Mouse (Mus musculus): Measurements from ENCODE around the gene Lrp5. TPM values are rescaled to one million over a fixed set of nuclear protein-coding genes. Genes with fewer than 3 reads are reported as not detected.

The Lrp5 gene
- polyA plus RNA-seq, 1 experiment from 2014 or later, result 5.2 TPM

DNA sequence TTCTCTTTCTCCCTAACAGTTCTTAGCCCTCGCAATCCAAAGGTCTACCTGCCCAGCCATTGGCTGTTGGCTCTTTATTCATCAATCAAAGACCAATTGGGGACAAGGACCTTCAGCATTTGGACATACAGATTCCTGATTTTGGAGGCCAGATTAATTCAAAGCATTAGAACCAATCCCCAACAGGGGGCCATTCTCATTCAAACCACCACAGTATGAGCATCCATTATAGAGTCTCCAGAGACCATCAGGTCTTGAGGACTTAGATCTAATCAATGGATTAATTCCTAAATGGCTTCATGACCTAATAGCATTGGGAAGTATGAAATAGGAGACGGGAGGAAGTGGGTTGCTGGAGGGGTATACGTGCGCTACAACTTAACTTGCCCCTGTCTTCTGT lies 16.1 kb upstream of the Lrp5 start:
- H3K4me1 ChIP-seq (replicated peaks; ENCODE audit: control insufficient read depth, insufficient read depth, low read length), result peaks cover 3% of the 10 kb centered on the region; the same call in 1 of the 2 replicates
- 81% methylated on average over 4 of the region's 4 CpGs for WGBS
- no peaks in the 10 kb centered on the region for H3K27me3 ChIP-seq (ENCODE audit: control insufficient read depth, insufficient read depth, low read length)
- DNase-seq (ENCODE audit: low spot score), result no peak
- ATAC-seq (replicated peaks; ENCODE audit: low FRiP score), result no peak
- no peak overlapping the region for H3K9ac ChIP-seq (ENCODE audit: low read length)
- no peak overlapping the region for H3K4me2 ChIP-seq (ENCODE audit: low read depth, low read length, severe bottlenecking)
- no peak overlapping the region for H3K27ac ChIP-seq (ENCODE audit: low read depth, low read length)
- no peaks in the 10 kb centered on the region for H3K9me3 ChIP-seq (ENCODE audit: control insufficient read depth, low read length)
- no peak overlapping the region for H3K4me3 ChIP-seq (ENCODE audit: low read depth, low read length)
- no peaks in the 10 kb centered on the region for H3K36me3 ChIP-seq (ENCODE audit: control insufficient read depth, insufficient read depth, low read length)

DNA sequence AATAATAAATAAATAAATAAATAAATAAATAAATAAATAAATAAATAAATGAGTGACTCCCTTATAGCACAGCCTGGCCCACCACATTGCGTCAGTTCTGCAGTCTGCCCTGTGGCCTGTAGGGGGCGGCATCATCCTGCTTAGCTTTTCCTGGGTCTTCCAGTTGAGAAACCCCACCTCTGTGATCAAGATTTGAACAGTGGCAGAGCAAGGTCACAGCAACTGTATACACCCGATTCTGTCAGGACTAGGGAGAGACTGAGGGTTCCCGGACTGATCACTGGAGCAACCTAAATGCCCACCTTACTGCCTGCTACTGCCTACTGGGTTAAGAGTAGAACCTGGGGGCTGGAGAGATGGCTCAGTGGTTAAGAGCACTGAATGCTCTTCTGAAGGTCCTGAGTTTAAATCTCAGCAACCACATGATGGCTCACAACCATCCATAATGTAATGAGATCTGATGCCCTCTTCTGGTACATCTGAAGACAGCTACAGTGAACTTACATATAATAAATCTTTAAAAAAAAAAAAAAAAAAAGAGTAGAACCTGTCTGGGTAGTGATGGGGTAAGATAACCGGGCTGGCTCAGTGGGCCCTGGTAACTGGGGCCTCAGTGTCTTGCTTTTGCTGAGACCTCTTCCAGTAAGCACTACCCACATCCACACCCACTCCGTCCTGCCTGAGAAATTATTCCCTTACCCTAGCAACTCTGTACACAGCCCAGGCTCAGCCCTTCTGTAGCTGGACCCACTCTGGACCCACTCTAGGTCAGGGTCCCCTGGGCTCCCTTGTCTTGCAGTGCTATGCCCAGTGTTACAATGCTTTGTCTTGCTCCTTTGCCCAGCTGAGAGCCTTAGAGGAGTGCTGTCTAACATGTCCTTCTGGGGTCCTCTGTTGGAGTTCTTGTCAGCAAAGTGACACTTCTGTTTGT lies 13.4 kb upstream of the Lrp5 start:
- Histone ChIP-seq H3K36me3 (ENCODE audit: control insufficient read depth, insufficient read depth, low read length) (no peaks in the 10 kb centered on the region), H3K27me3 (ENCODE audit: control insufficient read depth, insufficient read depth, low read length) (no peaks in the 10 kb centered on the region), H3K4me3 (ENCODE audit: low read depth, low read length) (no peak overlapping the region), H3K4me2 (ENCODE audit: low read depth, low read length, severe bottlenecking) (no peak overlapping the region), H3K27ac (ENCODE audit: low read depth, low read length) (no peak overlapping the region), H3K9ac (ENCODE audit: low read length) (no peak overlapping the region), H3K9me3 (ENCODE audit: control insufficient read depth, low read length) (no peaks in the 10 kb centered on the region), H3K4me1 (replicated peaks; ENCODE audit: control insufficient read depth, insufficient read depth, low read length) (no peaks in the 10 kb centered on the region)
- DNase-seq (ENCODE audit: low spot score) (peak; percentile 93), ATAC-seq (replicated peaks; ENCODE audit: low FRiP score) (0 out of 2 replicates have a peak, but pooled peaks have one; percentile 44)
- 40% methylated on average over 6 of the region's 6 CpGs for WGBS

DNA sequence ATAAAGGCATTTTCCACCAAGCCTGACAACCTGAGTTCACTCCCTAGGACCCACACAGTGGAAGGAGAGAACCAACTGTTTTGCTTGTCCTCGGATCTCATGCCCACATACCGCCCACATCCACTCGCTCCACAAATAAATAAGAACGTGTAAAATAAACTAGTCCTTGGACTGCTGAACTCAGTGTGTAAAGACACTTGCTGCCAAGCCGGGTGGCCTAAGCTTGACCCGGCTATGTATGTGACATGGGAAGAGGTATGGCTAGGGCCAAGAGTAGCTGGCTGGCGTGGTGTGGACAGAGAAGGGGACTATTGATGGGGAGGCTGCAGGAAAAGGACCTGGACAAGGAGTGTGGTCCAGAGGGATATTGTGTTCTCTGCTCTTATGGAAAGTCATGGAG lies 11.7 kb upstream of the Lrp5 start:
- DNase-seq (ENCODE audit: low spot score) (no peak), ATAC-seq (replicated peaks; ENCODE audit: low FRiP score) (no peak)
- H3K27me3 ChIP-seq (ENCODE audit: control insufficient read depth, insufficient read depth, low read length), result no peaks in the 10 kb centered on the region
- no peaks in the 10 kb centered on the region for H3K9me3 ChIP-seq (ENCODE audit: control insufficient read depth, low read length)
- H3K27ac ChIP-seq (ENCODE audit: low read depth, low read length), result no peak overlapping the region
- H3K4me2 ChIP-seq (ENCODE audit: low read depth, low read length, severe bottlenecking), result no peak overlapping the region
- H3K9ac ChIP-seq (ENCODE audit: low read length), result no peak overlapping the region
- H3K36me3 ChIP-seq (ENCODE audit: control insufficient read depth, insufficient read depth, low read length), result no peaks in the 10 kb centered on the region
- H3K4me1 ChIP-seq (replicated peaks; ENCODE audit: control insufficient read depth, insufficient read depth, low read length), result no peaks in the 10 kb centered on the region
- 94% methylated on average over 7 of the region's 7 CpGs for WGBS
- no peak overlapping the region for H3K4me3 ChIP-seq (ENCODE audit: low read depth, low read length)

DNA sequence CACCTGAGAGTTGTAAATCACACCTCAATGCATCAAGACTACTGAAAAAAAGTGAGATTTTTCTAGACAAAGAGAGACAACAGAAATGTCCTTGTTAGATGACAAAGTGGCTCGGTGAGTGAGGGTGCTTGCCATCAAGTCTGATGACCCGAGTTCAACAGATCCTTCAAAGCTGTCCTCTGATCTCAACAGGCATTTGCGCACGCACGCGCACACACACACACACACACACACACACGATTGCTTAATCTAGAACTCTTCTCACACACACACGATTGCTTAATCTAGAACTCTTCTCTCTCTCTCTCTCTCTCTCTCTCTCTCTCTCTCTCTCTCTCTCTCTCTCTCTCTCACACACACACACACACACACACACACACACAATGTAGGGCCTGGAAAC lies 9.6 kb upstream of the Lrp5 start:
- ATAC-seq (replicated peaks; ENCODE audit: low FRiP score), result no peak
- H3K9ac ChIP-seq (ENCODE audit: low read length), result no peak overlapping the region
- H3K4me2 ChIP-seq (ENCODE audit: low read depth, low read length, severe bottlenecking), result no peak overlapping the region
- H3K27me3 ChIP-seq (ENCODE audit: control insufficient read depth, insufficient read depth, low read length), result no peaks in the 10 kb centered on the region
- H3K27ac ChIP-seq (ENCODE audit: low read depth, low read length), result no peak overlapping the region
- DNase-seq (ENCODE audit: low spot score), result no peak
- no peaks in the 10 kb centered on the region for H3K9me3 ChIP-seq (ENCODE audit: control insufficient read depth, low read length)
- no peaks in the 10 kb centered on the region for H3K4me1 ChIP-seq (replicated peaks; ENCODE audit: control insufficient read depth, insufficient read depth, low read length)
- WGBS, result 90% methylated on average over 8 of the region's 8 CpGs
- H3K4me3 ChIP-seq (ENCODE audit: low read depth, low read length), result no peak overlapping the region
- no peaks in the 10 kb centered on the region for H3K36me3 ChIP-seq (ENCODE audit: control insufficient read depth, insufficient read depth, low read length)

DNA sequence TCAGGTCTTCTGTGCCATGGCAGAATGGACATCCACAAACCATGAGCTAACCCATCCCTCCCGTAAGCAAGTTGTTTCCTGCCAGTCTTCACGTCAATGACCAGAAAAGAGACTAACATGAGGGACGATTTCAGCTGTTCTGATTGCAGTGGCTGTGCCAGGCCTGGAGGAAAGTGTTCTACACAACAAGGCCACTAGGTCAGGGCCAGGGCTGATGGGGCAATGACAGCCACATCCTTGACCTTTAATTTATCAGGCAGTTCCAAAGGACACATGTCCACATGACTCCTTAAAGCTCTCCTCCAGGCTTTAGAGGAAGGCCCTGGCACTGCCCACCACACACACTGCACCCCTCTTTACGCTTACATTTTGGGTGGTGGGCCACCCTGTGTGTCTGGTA lies 9.1 kb upstream of the Lrp5 start:
- Histone ChIP-seq H3K27ac (ENCODE audit: low read depth, low read length) (no peak overlapping the region), H3K4me3 (ENCODE audit: low read depth, low read length) (no peak overlapping the region), H3K27me3 (ENCODE audit: control insufficient read depth, insufficient read depth, low read length) (no peaks in the 10 kb centered on the region), H3K9me3 (ENCODE audit: control insufficient read depth, low read length) (no peaks in the 10 kb centered on the region), H3K36me3 (ENCODE audit: control insufficient read depth, insufficient read depth, low read length) (no peaks in the 10 kb centered on the region), H3K9ac (ENCODE audit: low read length) (no peak overlapping the region), H3K4me1 (replicated peaks; ENCODE audit: control insufficient read depth, insufficient read depth, low read length) (no peaks in the 10 kb centered on the region), H3K4me2 (ENCODE audit: low read depth, low read length, severe bottlenecking) (no peak overlapping the region)
- DNase-seq (ENCODE audit: low spot score), result no peak
- ATAC-seq (replicated peaks; ENCODE audit: low FRiP score), result no peak
- WGBS, result 88% methylated on average over 4 of the region's 4 CpGs

DNA sequence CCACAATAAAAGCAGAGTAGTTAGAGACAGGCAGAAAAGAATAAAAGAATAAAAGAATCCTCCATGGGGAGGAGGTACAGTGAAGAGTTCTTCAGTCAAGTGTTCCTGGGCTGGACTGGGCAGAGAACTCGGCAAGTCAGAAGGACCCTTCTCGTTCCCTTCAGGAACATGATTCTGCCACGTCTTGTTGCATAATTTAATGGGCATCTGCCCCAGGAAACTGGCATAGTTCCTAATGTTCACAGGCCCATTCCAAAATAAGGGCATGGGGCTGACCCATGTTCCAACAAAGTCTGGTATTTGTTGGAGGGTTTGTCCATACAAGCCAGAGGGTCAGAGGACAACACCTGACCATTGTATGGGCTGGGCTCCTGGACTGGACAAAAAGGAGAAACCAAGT lies 8.6 kb upstream of the Lrp5 start:
- ATAC-seq (replicated peaks; ENCODE audit: low FRiP score) (no peak), DNase-seq (ENCODE audit: low spot score) (no peak)
- H3K36me3 ChIP-seq (ENCODE audit: control insufficient read depth, insufficient read depth, low read length), result no peaks in the 10 kb centered on the region
- H3K4me3 ChIP-seq (ENCODE audit: low read depth, low read length), result no peak overlapping the region
- H3K27me3 ChIP-seq (ENCODE audit: control insufficient read depth, insufficient read depth, low read length), result no peaks in the 10 kb centered on the region
- WGBS, result 82% methylated on average over 3 of the region's 3 CpGs
- no peak overlapping the region for H3K4me2 ChIP-seq (ENCODE audit: low read depth, low read length, severe bottlenecking)
- H3K4me1 ChIP-seq (replicated peaks; ENCODE audit: control insufficient read depth, insufficient read depth, low read length), result no peaks in the 10 kb centered on the region
- no peak overlapping the region for H3K9ac ChIP-seq (ENCODE audit: low read length)
- H3K27ac ChIP-seq (ENCODE audit: low read depth, low read length), result no peak overlapping the region
- H3K9me3 ChIP-seq (ENCODE audit: control insufficient read depth, low read length), result no peaks in the 10 kb centered on the region

DNA sequence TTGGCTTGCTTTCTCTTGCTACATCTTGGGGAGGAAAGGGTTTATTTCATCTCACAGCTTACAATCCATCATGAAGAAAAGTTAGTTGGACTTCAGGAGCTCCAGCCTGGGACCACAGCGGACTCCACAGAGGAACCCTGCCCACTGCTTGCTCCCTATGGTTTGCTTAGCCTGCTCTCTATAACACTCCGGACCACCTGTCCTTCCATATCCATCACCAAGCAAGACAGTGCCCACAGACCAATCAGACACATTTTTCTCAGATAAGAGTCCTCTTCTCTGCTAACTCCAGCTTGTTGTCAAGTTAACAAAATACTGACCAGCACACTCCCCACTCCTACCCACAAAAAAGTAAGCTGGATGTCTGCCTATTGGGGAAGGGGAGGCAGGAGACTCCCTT lies 8.1 kb upstream of the Lrp5 start:
- no peak overlapping the region for H3K9ac ChIP-seq (ENCODE audit: low read length)
- WGBS, result 92% methylated on average over 2 of the region's 2 CpGs
- H3K27me3 ChIP-seq (ENCODE audit: control insufficient read depth, insufficient read depth, low read length), result no peaks in the 10 kb centered on the region
- H3K4me2 ChIP-seq (ENCODE audit: low read depth, low read length, severe bottlenecking), result no peak overlapping the region
- H3K4me3 ChIP-seq (ENCODE audit: low read depth, low read length), result no peak overlapping the region
- no peak for ATAC-seq (replicated peaks; ENCODE audit: low FRiP score)
- H3K27ac ChIP-seq (ENCODE audit: low read depth, low read length), result no peak overlapping the region
- H3K36me3 ChIP-seq (ENCODE audit: control insufficient read depth, insufficient read depth, low read length), result no peaks in the 10 kb centered on the region
- H3K4me1 ChIP-seq (replicated peaks; ENCODE audit: control insufficient read depth, insufficient read depth, low read length), result no peaks in the 10 kb centered on the region
- no peaks in the 10 kb centered on the region for H3K9me3 ChIP-seq (ENCODE audit: control insufficient read depth, low read length)
- DNase-seq (ENCODE audit: low spot score), result no peak

DNA sequence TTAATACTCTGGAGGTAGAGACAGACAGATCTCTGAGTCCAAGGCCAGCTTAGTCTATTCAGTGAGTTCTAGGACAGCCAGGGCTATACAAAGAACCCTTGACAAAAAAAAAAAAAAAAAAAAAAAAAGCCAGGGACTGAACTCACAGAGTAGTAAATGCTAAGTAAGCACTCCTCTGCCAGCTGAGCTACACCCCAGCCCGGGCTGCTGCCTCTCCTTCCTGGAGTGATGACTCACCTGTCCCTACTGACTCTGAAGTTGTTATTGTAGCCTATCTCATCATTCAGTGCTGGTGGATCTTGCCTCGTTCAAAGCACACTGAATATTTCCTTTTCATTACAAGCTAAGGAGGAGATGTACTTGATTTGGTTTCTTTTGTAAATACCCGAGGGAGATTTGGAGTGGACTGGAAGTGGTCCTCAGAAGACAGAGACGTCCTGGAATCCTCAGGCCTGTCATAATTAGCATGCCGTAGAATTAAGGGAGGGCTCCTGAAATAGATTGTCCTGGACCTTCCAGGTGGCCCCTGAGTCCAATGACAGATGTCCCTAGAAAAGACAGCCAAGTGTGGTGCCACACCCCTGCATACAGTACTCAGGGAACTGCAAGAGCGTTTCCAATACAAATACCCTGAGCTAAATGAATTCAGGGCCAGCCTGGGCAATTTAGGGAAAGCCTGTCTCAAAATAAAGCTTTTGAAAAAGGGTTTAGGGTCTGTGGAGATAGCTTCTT lies 6.2 kb upstream of the Lrp5 start:
- no peaks in the 10 kb centered on the region for H3K9me3 ChIP-seq (ENCODE audit: control insufficient read depth, low read length)
- no peak for ATAC-seq (replicated peaks; ENCODE audit: low FRiP score)
- H3K27ac ChIP-seq (ENCODE audit: low read depth, low read length), result no peak overlapping the region
- H3K4me2 ChIP-seq (ENCODE audit: low read depth, low read length, severe bottlenecking), result no peak overlapping the region
- no peaks in the 10 kb centered on the region for H3K36me3 ChIP-seq (ENCODE audit: control insufficient read depth, insufficient read depth, low read length)
- no peaks in the 10 kb centered on the region for H3K4me1 ChIP-seq (replicated peaks; ENCODE audit: control insufficient read depth, insufficient read depth, low read length)
- H3K27me3 ChIP-seq (ENCODE audit: control insufficient read depth, insufficient read depth, low read length), result no peaks in the 10 kb centered on the region
- no peak overlapping the region for H3K9ac ChIP-seq (ENCODE audit: low read length)
- 70% methylated on average over 6 of the region's 6 CpGs for WGBS
- no peak for DNase-seq (ENCODE audit: low spot score)
- H3K4me3 ChIP-seq (ENCODE audit: low read depth, low read length), result no peak overlapping the region

Data from forebrain, embryonic 11.5 days (tissue).